ENCODE assay signal across 29 mouse cellular contexts in genomic region chr17:49157586-49157985, GRCm38 (mm10).
A peak's percentile ranks its signal among the peaks of the same experiment; 100 is the strongest.
DNase-seq lines count a peak whose midpoint lies in the region; ATAC-seq lines count a peak whose summit lies in the region.
"Had no signal": no experiment of that assay in that cellular context is flagged by ENCODE, and none has a peak within 500 bp of the region (broad histone marks: within the 10 kb centered on the region; RNA-seq: fewer than 3 reads in every experiment).

No protein-coding gene starts in this region.

- H3K9ac ChIP-seq in intestine, embryonic 14.5 days (ENCODE audit: low read length) = no peak overlapping the region
- no peak overlapping the region for H3K9ac ChIP-seq in intestine, embryonic 16.5 days (ENCODE audit: low read depth, low read length)
- H3K9ac ChIP-seq: embryonic facial prominence, embryonic 13.5 days; forebrain, embryonic 13.5 days; heart, embryonic 13.5 days; hindbrain, embryonic 14.5 days had no signal

- 54% methylated on average over 2 of the region's 2 CpGs for WGBS in intestine, embryonic 14.5 days
- 69% methylated on average over 2 of the region's 2 CpGs for WGBS in intestine, embryonic 16.5 days

- H3K4me1 ChIP-seq in intestine, embryonic 14.5 days (replicated peaks; ENCODE audit: control insufficient read depth, insufficient read depth, low read length) = no peaks in the 10 kb centered on the region
- no peaks in the 10 kb centered on the region for H3K4me1 ChIP-seq in intestine, embryonic 16.5 days (ENCODE audit: control insufficient read depth, insufficient read depth, low read length)
- H3K4me1 ChIP-seq: embryonic facial prominence, embryonic 10.5 days; embryonic facial prominence, embryonic 13.5 days; forebrain, embryonic 13.5 days; heart, embryonic 13.5 days had no signal

- no peaks in the 10 kb centered on the region for H3K27me3 ChIP-seq in intestine, embryonic 14.5 days (replicated peaks; ENCODE audit: control insufficient read depth, insufficient read depth, low read length)
- no peaks in the 10 kb centered on the region for H3K27me3 ChIP-seq in intestine, embryonic 16.5 days (replicated peaks; ENCODE audit: control insufficient read depth, insufficient read depth, low read length)
- H3K27me3 ChIP-seq: embryonic facial prominence, embryonic 13.5 days; forebrain, embryonic 13.5 days had no signal

- H3K4me2 ChIP-seq in intestine, embryonic 14.5 days (ENCODE audit: low read length) = no peak overlapping the region
- no peak overlapping the region for H3K4me2 ChIP-seq in intestine, embryonic 16.5 days (ENCODE audit: low read depth, low read length)
- H3K4me2 ChIP-seq: embryonic facial prominence, embryonic 13.5 days; forebrain, embryonic 13.5 days; heart, embryonic 13.5 days; hindbrain, embryonic 14.5 days had no signal

- no peak for ATAC-seq in intestine, embryonic 14.5 days (replicated peaks; ENCODE audit: low FRiP score, low TSS enrichment, low read depth)
- ATAC-seq in intestine, embryonic 16.5 days = no peak
- ATAC-seq: CD4-positive, CD25-positive, alpha-beta regulatory T cell, adult 4 months; forebrain, embryonic 13.5 days; forebrain, embryonic 16.5 days had no signal

- H3K36me3 ChIP-seq in intestine, embryonic 14.5 days (ENCODE audit: control insufficient read depth, insufficient read depth, low read length) = no peaks in the 10 kb centered on the region
- no peaks in the 10 kb centered on the region for H3K36me3 ChIP-seq in intestine, embryonic 16.5 days (ENCODE audit: control insufficient read depth, insufficient read depth, low read length)
- H3K36me3 ChIP-seq: embryonic facial prominence, embryonic 10.5 days; embryonic facial prominence, embryonic 13.5 days; heart, embryonic 10.5 days; heart, embryonic 13.5 days had no signal

- peak; percentile 41 for DNase-seq in intestine, embryonic 14.5 days (ENCODE audit: low spot score)
- DNase-seq in layer of hippocampus, adult 9-11 months = peak; percentile 37
- no peak for DNase-seq in layer of hippocampus, adult 9-10 months (ENCODE audit: low spot score)
- DNase-seq in right cerebral cortex, adult 2 months (ENCODE audit: low spot score in 2 of 2) = peak; percentile 25 to 32
- DNase-seq in right cerebral cortex, postnatal 25 days = no peak
- peak; percentile 71 for DNase-seq in brain, adult 2 months (ENCODE audit: low read depth, low spot score)
- DNase-seq in retina, embryonic 14.5 days (ENCODE audit: low spot score) = no peak
- DNase-seq: adrenal gland, adult 2 months; adrenal gland, postnatal 14 days; cerebellum, adult 11-12 months; cerebellum, adult 8-10 months; cerebellum, postnatal 10 days; cerebellum, postnatal 36 days; embryo, embryonic 11 days; gastrocnemius, postnatal 10 days; gastrocnemius, postnatal 36 days; heart, adult 2 months; heart, postnatal 14 days; heart, postnatal 4 days had no signal

- H3K9me3 ChIP-seq in intestine, embryonic 14.5 days (ENCODE audit: control insufficient read depth, low read length) = no peaks in the 10 kb centered on the region
- H3K9me3 ChIP-seq in intestine, embryonic 16.5 days (ENCODE audit: control insufficient read depth, low read length) = no peaks in the 10 kb centered on the region
- H3K9me3 ChIP-seq: embryonic facial prominence, embryonic 10.5 days; embryonic facial prominence, embryonic 13.5 days; forebrain, embryonic 13.5 days; heart, embryonic 10.5 days; heart, embryonic 13.5 days had no signal

- no peak overlapping the region for H3K27ac ChIP-seq in intestine, embryonic 14.5 days (ENCODE audit: low read depth)
- H3K27ac ChIP-seq in intestine, embryonic 16.5 days (ENCODE audit: low read length) = no peak overlapping the region
- H3K27ac ChIP-seq: embryonic facial prominence, embryonic 10.5 days; embryonic facial prominence, embryonic 13.5 days; forebrain, embryonic 13.5 days; heart, adult 2 months; heart, embryonic 10.5 days; heart, embryonic 13.5 days; hindbrain, embryonic 14.5 days had no signal

- no peak overlapping the region for H3K4me3 ChIP-seq in intestine, embryonic 14.5 days (ENCODE audit: low read depth, low read length)
- no peak overlapping the region for H3K4me3 ChIP-seq in intestine, embryonic 16.5 days (ENCODE audit: low read length)
- H3K4me3 ChIP-seq: embryonic facial prominence, embryonic 10.5 days; embryonic facial prominence, embryonic 13.5 days; erythroblast, embryonic 14.5 days; forebrain, embryonic 13.5 days; heart, adult 2 months; heart, embryonic 10.5 days; heart, embryonic 13.5 days had no signal

Comparison
In these comparisons a context has a peak if more than half of its experiments do, and no peak if none do; other contexts are left out.
1. DNase-seq: peak in intestine, embryonic 14.5 days (single experiment), layer of hippocampus, adult 9-11 months (single experiment), right cerebral cortex, adult 2 months (2 of 2) and brain, adult 2 months (single experiment); none in layer of hippocampus, adult 9-10 months (single experiment), right cerebral cortex, postnatal 25 days (single experiment) and retina, embryonic 14.5 days (single experiment).